Mouse (Mus musculus) urinary bladder, postnatal 25 days (tissue): ENCODE data around the gene Trim16.

Experiments
- DNase-seq: peaks from one replicate; pipeline ENCODE4 v3.0.0; 2022; ENCODE audit warnings: low spot score

Trim16 gene

GRCm38 (mm10) chr11:62830387-62830786 lies 10.4 kb downstream of the Trim16 start:
- no peak for DNase-seq

GRCm38 (mm10) chr11:62831906-62832305 lies 11.9 kb downstream of the Trim16 start:
- DNase-seq = no peak

- DNase-seq = no peak
Measured at GRCm38 (mm10) chr11:62844562-62844961, 24.5 kb downstream of the Trim16 start.

DNA sequence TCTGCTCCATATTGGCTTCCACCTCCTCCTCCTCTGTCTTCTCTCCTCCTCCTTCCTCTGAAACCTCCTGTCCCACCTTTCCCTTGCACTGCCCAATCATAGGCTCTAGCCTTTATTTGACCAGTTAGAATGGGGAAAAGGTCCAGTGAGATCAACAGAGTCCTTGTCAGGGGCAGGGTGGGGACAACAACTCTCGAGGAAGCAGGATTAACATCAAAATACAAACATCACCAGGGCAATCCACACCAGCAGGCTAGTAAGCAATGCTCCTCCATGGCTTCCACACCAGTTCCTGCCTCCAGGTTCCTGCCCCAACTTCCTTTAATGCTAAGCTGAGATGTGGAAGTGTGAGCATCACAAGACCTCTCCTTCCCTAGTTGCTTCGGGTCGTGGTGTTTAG lies 25.7 kb downstream of the Trim16 start:
- DNase-seq = no peak

DNA sequence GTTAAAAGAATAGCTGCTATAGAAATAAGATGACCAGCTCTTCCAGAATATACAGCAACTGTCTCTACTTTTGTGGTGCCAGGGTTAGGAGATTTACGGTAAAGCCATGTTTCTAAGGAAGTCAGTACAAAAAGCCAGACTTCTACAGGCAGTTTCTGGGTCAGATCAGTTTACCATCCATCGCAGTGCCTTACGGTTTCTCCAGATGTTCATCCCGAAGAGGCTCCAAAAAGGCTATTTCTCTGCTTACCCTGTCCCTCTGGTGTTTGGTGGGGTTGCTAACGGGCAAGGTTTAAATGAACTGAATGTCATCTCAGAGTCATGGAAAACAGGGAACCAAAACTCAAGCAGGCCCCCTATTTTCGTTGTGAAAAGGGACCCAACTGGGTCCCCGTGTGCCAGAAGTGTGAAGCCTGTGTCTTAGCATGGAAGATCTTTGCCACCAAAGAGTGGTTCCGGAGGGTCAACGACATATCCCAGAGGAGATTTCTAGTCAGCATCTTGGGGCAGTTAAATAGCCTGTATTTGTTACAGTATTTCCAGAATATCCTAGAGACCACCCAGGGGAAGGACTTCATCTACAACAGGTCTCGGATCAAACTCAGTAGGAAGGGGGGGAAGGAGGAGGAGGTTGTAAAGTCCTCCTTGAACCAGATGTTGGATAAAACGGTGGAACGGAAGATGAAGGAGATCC lies 27.1 kb downstream of the Trim16 start, which contains the start of gene Fbxw10:
TSS of gene Fbxw10 (plus strand) at position 109 of the 694 bp plus-strand sequence.
- no peak for DNase-seq

DNA sequence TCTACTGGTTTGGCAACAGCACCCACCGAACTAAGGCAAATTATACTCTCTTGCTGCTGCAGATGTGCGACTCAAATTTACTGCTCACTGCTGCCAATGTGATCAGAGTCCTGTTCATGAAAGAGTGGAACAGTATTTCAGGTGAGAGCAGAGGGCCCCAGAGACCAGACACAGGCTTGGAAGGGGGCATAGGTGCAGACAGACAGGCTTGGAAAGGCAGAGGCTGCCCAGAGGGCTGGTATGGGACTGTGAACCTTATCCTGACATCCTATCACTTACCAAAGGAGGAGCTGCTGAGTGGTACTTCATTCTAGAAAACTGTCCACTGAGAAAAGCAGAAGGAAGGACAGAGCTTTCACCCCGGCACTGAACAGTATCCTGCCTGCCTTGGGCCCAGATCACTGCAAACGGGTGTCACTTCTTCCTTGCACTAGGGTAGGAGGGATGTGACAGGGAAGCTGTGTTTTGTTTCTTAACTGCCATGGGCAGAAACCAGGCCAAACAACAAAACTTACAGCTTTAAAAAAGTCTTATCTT lies 27.7 kb downstream of the Trim16 start:
- no peak for DNase-seq

DNA sequence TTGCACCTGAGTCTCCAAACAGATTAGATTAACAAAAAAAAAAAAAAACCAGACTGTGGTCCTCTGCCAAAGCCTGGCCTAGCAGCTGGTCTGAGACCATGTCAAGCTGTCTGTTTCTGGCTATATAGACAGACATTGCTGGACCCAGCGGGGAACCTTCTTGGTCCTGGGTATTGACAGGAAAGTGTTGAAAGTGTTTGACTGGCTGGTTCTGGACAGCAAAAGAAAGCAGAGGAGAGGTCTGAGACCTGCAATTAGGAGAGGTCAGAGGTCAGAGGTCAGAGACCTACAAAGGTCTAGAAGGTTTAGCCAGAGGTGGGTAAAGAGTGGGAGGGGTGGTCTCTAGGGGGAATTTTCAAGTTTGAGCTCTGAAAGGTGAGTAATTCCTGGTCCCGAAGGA lies 28.3 kb downstream of the Trim16 start:
- no peak for DNase-seq

GRCm38 (mm10) chr11:62851199-62851598 lies 31.2 kb downstream of the Trim16 start:
- DNase-seq = no peak

DNA sequence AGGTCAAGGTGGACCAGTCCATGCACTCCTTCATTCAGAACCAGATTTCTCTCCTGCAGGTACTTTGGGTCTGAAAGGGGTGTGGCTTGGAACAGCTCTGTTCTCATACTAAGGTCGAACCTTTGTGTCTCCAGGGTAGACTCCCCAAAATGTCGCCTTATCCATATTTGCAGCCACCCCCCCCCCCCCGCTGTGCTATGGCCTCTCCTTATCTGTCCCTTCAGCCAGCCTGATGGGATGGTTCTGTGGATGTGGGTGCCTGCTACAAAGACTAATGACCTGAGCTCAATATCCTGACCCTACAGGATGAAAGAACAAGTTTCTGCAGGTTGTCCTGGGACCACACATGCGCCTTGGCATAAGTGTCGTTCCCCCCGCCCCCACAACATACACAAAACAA lies 33.3 kb downstream of the Trim16 start:
- DNase-seq = no peak

- no peak for DNase-seq
Measured at GRCm38 (mm10) chr11:62865562-62865961, 45.5 kb downstream of the Trim16 start.

DNA sequence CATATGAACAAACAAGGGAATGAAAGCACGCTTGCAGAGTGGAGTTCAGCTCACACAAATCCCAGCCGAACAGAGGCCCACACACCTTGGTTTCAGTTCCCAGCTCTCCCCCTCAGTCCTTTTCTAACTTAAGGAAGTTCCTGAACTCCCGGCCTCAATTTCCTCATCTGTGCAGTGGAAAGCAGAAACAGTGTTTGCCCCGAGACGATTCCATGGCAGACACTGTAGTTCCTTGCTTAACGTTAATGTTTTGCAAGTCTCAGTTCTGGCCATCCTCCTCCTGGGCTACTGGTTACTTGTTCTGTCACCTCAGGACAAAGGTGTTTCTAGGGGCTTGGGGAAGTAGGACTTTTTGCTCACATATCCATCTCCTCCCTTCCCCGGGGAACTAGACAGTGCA lies 46.7 kb downstream of the Trim16 start:
- DNase-seq = no peak

DNA sequence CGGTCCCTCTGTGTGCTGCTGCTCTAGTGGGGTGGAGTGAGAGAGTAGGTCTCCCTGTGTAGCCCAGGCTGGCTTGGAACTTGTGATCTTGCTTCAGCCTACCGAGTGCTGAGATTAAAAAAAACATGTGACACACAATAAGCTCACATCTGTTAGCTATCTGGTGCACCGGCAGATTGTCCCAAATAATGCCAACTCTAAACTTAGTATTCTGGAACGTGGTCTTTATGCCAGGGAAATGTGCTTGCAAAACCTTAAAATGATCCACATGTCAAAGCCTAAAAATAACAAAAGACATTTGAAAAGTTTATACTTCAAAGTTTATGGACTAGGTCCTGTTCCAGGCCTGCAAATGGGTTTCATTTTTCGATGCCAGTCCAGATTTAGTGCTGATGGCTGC lies 49.2 kb downstream of the Trim16 start:
- DNase-seq = no peak

DNA sequence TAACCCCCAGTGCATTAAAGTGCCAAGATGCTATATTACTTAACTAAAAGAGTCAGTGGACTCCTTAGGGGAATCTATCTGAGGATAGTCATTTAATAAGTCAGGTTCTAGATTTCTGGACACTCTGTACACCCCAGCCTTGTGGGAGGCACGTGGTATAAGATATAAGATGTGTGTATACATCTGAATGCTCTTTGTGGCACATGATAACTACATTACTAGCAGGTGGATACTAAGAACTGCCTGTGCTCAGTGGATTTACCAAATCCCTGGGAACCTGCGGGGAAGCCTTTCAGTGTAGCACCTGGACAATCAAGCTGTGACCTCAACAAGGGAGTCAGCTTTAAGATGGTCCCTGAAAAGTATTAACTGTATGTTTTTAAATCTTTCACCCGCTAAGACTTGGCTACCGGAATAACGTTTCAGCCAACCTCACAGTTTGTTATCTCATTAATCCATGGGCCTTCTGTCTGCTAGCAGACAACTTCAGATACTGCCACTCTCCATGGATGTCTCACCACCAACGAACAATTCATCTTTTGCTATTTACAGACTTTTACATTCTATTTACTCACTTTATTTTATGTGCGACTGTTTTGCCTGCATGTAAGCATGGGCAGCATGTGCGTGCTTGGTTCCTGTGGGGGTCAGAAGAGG lies 49.8 kb downstream of the Trim16 start:
- no peak for DNase-seq

- DNase-seq = no peak
Measured at GRCm38 (mm10) chr11:62873479-62873878, 53.4 kb downstream of the Trim16 start.

DNA sequence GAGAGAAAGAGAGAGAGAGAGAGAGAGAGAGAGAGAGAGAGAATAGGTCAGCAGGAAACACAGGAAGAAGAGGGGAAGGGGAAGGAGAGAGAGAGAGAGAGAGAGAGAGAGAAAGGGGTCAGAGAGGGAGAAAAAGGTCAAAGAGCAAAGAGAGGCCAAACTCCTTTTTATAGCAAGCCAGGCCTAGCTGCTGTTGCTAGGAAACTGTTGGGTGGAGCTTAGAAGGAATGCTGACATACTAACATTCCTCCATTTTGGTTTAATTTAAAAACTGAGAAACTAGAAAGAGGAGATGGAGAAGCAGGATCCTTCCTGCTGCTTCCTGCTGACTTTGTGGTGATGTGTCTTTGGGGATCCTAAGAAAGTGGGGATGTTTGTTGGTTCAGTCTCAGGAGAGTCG lies 55.7 kb downstream of the Trim16 start:
- DNase-seq = no peak

DNA sequence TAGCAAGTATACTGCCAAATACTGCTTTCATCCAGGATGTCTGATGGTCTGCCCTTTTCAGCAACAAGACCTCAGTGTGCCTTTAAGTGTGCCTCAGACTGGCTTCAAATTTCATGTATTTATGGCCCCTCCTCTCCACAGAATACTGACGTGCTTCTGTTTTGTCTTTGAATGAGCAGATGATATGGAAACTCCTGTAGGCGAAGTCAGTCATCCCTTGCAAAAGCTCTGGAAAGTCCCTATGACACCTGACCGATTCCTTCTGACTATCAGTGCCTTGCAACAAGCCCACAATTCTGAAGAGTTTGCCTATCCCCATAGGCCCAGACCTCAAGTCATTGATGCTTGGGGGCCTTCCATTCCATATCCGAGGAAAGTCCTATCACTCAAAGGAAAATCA lies 56.4 kb downstream of the Trim16 start:
- DNase-seq = no peak

- DNase-seq = no peak
Measured at GRCm38 (mm10) chr11:62877391-62877790, 57.4 kb downstream of the Trim16 start.

DNA sequence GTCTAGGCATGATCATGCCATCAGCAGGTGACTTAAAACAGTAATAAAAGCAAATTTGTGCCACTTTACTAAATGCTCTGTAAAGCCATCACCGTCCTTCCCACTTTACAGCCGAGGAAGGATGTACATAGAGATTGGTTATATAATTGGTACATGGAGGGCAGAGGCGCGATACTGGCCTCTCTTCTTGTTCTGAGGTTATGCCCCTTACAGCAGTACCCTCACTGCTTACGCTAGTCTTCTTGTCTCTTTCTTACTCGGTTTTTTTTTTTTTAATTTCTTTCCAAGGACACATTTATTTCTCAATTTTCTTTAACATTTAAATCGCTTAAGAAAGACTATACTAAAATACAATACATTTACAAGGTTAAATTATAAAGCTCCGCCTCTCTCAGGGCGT lies 58.7 kb downstream of the Trim16 start:
- DNase-seq = no peak

- peak; percentile 98 for DNase-seq
Measured at GRCm38 (mm10) chr11:62879220-62880048, 59.4 kb downstream of the Trim16 start, which contains the start of gene Tvp23b. TSS of gene Tvp23b (plus strand) at chr11:62879455.

- DNase-seq = no peak
Measured at GRCm38 (mm10) chr11:62883407-62883806, 63.4 kb downstream of the Trim16 start.

DNA sequence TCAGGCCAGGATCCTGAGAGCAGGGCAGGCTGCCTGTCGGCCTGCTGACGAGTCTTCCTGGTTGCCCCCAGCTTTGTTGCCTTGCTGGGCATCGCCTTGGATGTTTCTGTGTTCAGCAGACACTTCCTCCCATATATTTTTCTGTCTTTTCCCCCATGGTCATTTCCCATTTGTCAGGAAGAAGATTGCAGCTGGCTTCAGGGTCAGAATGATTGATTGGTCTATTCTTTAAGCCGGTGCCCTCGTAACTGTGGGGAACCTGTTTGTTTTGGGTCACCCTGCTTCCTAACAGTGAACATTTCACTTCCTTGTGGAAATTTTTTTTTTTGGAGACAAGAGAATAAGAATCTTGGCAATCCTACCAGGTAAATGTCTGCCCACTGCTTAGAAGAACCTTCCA lies 65.3 kb downstream of the Trim16 start:
- DNase-seq = no peak

- no peak for DNase-seq
Measured at GRCm38 (mm10) chr11:62890796-62891195, 70.8 kb downstream of the Trim16 start.

- DNase-seq = no peak
Measured at GRCm38 (mm10) chr11:62891763-62892162, 71.7 kb downstream of the Trim16 start.
